Mouse (Mus musculus) heart, postnatal 0 days (tissue): Measurements from ENCODE around the gene Trappc10.

Experiments
- CTCF ChIP-seq: IDR thresholded peaks from 2 replicates; pipeline ENCODE4 v1.5.1; 2016; ENCODE audit warnings: antibody characterized with exemption, control low read depth, low read depth
- EP300 ChIP-seq: IDR thresholded peaks from 2 replicates; pipeline ENCODE4 v1.6.1; 2016; ENCODE audit warnings: antibody characterized with exemption, low read depth

GRCm38 (mm10) chr10:78171057-78171456 is 73.4 kb downstream of the Trappc10 start:
- TF ChIP-seq CTCF: no peak
- no peak for TF ChIP-seq EP300
